Mouse (Mus musculus) ES-E14 (cell line): ENCODE data around the gene Wdpcp. TPM values are rescaled to one million over a fixed set of nuclear protein-coding genes. Genes with fewer than 3 reads are reported as not detected.

Experiments used
- DNase-seq: peaks from one replicate; pipeline ENCODE4 v3.0.0-alpha.2; 2013; ENCODE audit warnings: low read depth, low spot score
- H3K27ac ChIP-seq: 2 replicates; pipeline ENCODE4 v1.5.1; 2012; ENCODE audit warnings: low read depth, mild to moderate bottlenecking, low read length, moderate library complexity, mixed read lengths; ENCODE audit not compliant: poor library complexity, insufficient read depth, severe bottlenecking
- H3K36me3 ChIP-seq: 2 replicates; pipeline ENCODE4 v1.6.1; 2012; ENCODE audit warnings: mild to moderate bottlenecking, low read length, moderate library complexity, mixed read lengths; ENCODE audit not compliant: control insufficient read depth, poor library complexity, insufficient read depth, severe bottlenecking
- H3K4me1 ChIP-seq, 2 experiments: fragments of 150-350 bp in 1 of 2; sonication (generic) in 1 of 2; 2 replicates each; pipeline ENCODE4 v1.6.1; 2012; ENCODE audit warnings: low read length in 2 of 2, mild to moderate bottlenecking in 1 of 2, mixed read lengths in 1 of 2; ENCODE audit not compliant: control insufficient read depth in 2 of 2, insufficient read depth in 2 of 2, poor library complexity in 1 of 2
- H3K4me3 ChIP-seq, 2 experiments: fragments of 150-350 bp in 1 of 2; sonication (generic) in 1 of 2; 2 replicates each; pipeline ENCODE4 v1.5.1; 2012; ENCODE audit warnings: low read length in 2 of 2, low read depth in 1 of 2, mild to moderate bottlenecking in 1 of 2, mixed read lengths in 1 of 2; ENCODE audit not compliant: insufficient read depth in 1 of 2, poor library complexity in 1 of 2, severe bottlenecking in 1 of 2
- H3K9ac ChIP-seq: 2 replicates; pipeline ENCODE4 v1.6.1; 2012; ENCODE audit warnings: low read depth, mild to moderate bottlenecking, low read length, mixed read lengths; ENCODE audit not compliant: poor library complexity, insufficient read depth, severe bottlenecking
- H3K9me3 ChIP-seq: fragments of 150-350 bp; sonication (generic); 2 replicates; pipeline ENCODE4 v1.6.1; 2012; ENCODE audit warnings: low read depth, mild to moderate bottlenecking, low read length; ENCODE audit not compliant: control insufficient read depth, insufficient read depth
- CHD2 ChIP-seq: IDR thresholded peaks from 2 replicates; pipeline ENCODE4 v1.6.1; 2014; ENCODE audit warnings: mild to moderate bottlenecking, low read depth, low read length, inconsistent platforms
- HCFC1 ChIP-seq: IDR thresholded peaks from 2 replicates; pipeline ENCODE4 v1.6.1; 2012; ENCODE audit warnings: low read length, inconsistent platforms, borderline replicate concordance; ENCODE audit not compliant: insufficient read depth
- MAFK ChIP-seq: IDR thresholded peaks from 2 replicates; pipeline ENCODE4 v1.6.1; 2014; ENCODE audit warnings: mild to moderate bottlenecking, low read depth, low read length, inconsistent platforms; ENCODE audit not compliant: insufficient read depth
- ZC3H11A ChIP-seq: IDR thresholded peaks from 2 replicates; pipeline ENCODE4 v1.6.1; 2012; ENCODE audit warnings: low read depth, mild to moderate bottlenecking, inconsistent platforms, low read length, borderline replicate concordance
- ZNF384 ChIP-seq: IDR thresholded peaks from 2 replicates; pipeline ENCODE4 v1.6.1; 2012; ENCODE audit warnings: low read depth, low read length, inconsistent platforms
- in situ Hi-C, 2 experiments: fragments of 600-800 bp; cut with MboI; formaldehyde crosslinking; loops; one replicate each; pipeline ENCODE4 v1.15.1; 2025; ENCODE audit warnings: low sequenced_read_pairs in 2 of 2, inconsistent platforms in 1 of 2; ENCODE audit not compliant: unreplicated experiment in 2 of 2
- total RNA-seq: library from RNA; depleted of rRNA; stranded (reverse); fragments of 300-350 nt; gene quantifications from 2 replicates; pipeline ENCODE4 v1.2.3, GENCODE M21; 2012

Gene Wdpcp
- total RNA-seq, 1 experiment, result 3.0 TPM

GRCm38 (mm10) chr11:21729056-21729455, 157.0 kb downstream of the Wdpcp start:
- H3K36me3 ChIP-seq, result no peaks in the 10 kb centered on the region
- DNase-seq, result no peak
- H3K9me3 ChIP-seq, result no peaks in the 10 kb centered on the region
- H3K9ac ChIP-seq, result no peak overlapping the region
- TF ChIP-seq ZC3H11A (no peak), HCFC1 (no peak), MAFK (no peak), CHD2 (no peak), ZNF384 (no peak)
- H3K4me3 ChIP-seq, result no peak overlapping the region
- in situ Hi-C loops, result no loop called here
- H3K4me1 ChIP-seq, result no peaks in the 10 kb centered on the region
- no peak overlapping the region for H3K27ac ChIP-seq

GRCm38 (mm10) chr11:21729961-21730360, 157.9 kb downstream of the Wdpcp start:
- H3K4me1 ChIP-seq, result no peaks in the 10 kb centered on the region
- no peaks in the 10 kb centered on the region for H3K9me3 ChIP-seq
- no peak for DNase-seq
- H3K27ac ChIP-seq, result no peak overlapping the region
- H3K4me3 ChIP-seq, result no peak overlapping the region
- in situ Hi-C loops, result no loop called here
- H3K9ac ChIP-seq, result no peak overlapping the region
- no peak for TF ChIP-seq ZNF384
- TF ChIP-seq MAFK, result no peak
- TF ChIP-seq CHD2, result no peak
- TF ChIP-seq ZC3H11A, result no peak
- no peak for TF ChIP-seq HCFC1
- no peaks in the 10 kb centered on the region for H3K36me3 ChIP-seq

GRCm38 (mm10) chr11:21735272-21735671, 163.2 kb downstream of the Wdpcp start:
- Histone ChIP-seq H3K9ac (no peak overlapping the region), H3K27ac (no peak overlapping the region), H3K9me3 (no peaks in the 10 kb centered on the region), H3K4me3 (no peak overlapping the region), H3K36me3 (no peaks in the 10 kb centered on the region), H3K4me1 (no peaks in the 10 kb centered on the region)
- in situ Hi-C loops, result no loop called here
- DNase-seq, result no peak
- TF ChIP-seq MAFK, result no peak
- no peak for TF ChIP-seq ZNF384
- no peak for TF ChIP-seq HCFC1
- TF ChIP-seq CHD2, result no peak
- no peak for TF ChIP-seq ZC3H11A

- DNase-seq, result no peak
- Histone ChIP-seq H3K4me1 (no peaks in the 10 kb centered on the region), H3K4me3 (no peak overlapping the region), H3K36me3 (no peaks in the 10 kb centered on the region), H3K9ac (no peak overlapping the region), H3K9me3 (no peaks in the 10 kb centered on the region), H3K27ac (no peak overlapping the region)
- in situ Hi-C loops, result no loop called here
- TF ChIP-seq ZC3H11A (no peak), MAFK (no peak), CHD2 (no peak)
Observed at GRCm38 (mm10) chr11:21749487-21749886, 177.5 kb downstream of the Wdpcp start.

- H3K9me3 ChIP-seq, result no peaks in the 10 kb centered on the region
- no peak overlapping the region for H3K9ac ChIP-seq
- in situ Hi-C loops, result no loop called here
- H3K4me1 ChIP-seq, result no peaks in the 10 kb centered on the region
- H3K36me3 ChIP-seq, result no peaks in the 10 kb centered on the region
- DNase-seq, result no peak
- H3K4me3 ChIP-seq, result no peak overlapping the region
- TF ChIP-seq ZC3H11A (no peak), CHD2 (no peak), ZNF384 (no peak), HCFC1 (no peak), MAFK (no peak)
- no peak overlapping the region for H3K27ac ChIP-seq
Observed at GRCm38 (mm10) chr11:21763201-21763600, 191.2 kb downstream of the Wdpcp start.
